Mouse (Mus musculus): Measurements from ENCODE around the gene Gm26897. TPM values are rescaled to one million over a fixed set of nuclear protein-coding genes. Genes with fewer than 3 reads are reported as not detected.

The Gm26897 gene
- not detected in 4 replicates for total RNA-seq (2023; ENCODE audit: inconsistent age)

DNA sequence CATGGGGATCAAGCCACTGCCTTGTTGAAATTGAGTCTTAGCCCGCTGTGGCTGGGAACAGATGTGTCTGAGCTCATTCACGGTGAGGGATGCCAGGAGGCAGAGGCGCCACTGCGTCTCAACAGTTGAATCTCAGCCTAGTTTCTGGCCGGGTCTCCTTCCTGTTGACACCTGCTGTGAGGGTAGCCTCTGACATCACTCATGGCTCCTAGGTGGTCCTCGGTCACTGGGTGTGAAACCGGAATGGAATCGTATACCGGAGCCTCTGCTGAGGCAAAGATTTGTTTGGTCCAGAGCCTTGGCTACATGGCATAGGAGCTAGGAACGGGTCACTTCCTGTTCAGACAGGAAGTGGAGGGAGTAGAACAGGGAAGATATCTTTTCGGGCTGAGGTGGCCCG is at the start of gene Gm26897:
Gene Gm26897 (plus strand): TSS at position 74 of the 400 bp plus-strand sequence.

Measured in B cell, adult (primary cell).